Mouse (Mus musculus) left cerebral cortex, postnatal 14 days (tissue): ENCODE results near the gene Ccdc78. TPM values are rescaled to one million over a fixed set of nuclear protein-coding genes. Genes with fewer than 3 reads are reported as not detected.
"Not testable (repeated sequence)": the region's sequence is repeated elsewhere in the genome, so short reads cannot be mapped to it uniquely, and the experiment has no call there.

Source experiments
- DNase-seq, 2 experiments: peaks; one replicate each; pipeline ENCODE4 v3.0.0; 2021 to 2022; ENCODE audit warnings: low spot score in 2 of 2, mixed read lengths in 1 of 2
- intact Hi-C: fragments of 180-260 bp; cut with DNase I; formaldehyde crosslinking; loops from one replicate; pipeline ENCODE4 v1.15.1; 2025
- total RNA-seq, 2 experiments: library from RNA; stranded (reverse); gene quantifications; 2 replicates each; pipeline ENCODE4 v1.2.3; 2021

The Ccdc78 gene
- total RNA-seq, 2 experiments from 2014 or later, result not detected

DNA sequence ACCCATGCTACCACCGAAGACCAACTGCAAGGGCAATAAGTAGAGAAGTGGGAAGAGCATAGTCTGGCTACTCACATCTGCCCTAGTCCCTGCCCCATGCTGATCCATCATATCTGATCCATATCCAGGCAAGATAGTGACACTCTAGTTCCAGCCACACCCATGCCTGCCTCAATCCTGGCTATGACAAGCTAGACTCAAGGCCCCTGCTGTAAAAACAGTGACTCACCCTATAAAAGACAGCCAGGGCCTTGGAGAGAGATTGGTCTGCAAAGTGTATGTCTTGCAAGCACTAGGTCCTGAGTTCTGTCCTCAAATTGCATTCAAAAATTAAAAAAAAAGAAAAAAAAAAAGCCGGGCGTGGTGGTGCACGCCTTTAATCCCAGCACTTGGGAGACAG is 20.1 kb downstream of the Ccdc78 start:
- DNase-seq, result no peak
- intact Hi-C loops, result no loop called here

- DNase-seq, intact Hi-C loops: not testable (repeated sequence)
Measured at GRCm38 (mm10) chr17:25807452-25807851, 21.1 kb downstream of the Ccdc78 start.

- DNase-seq, result no peak
- intact Hi-C loops, result no loop called here
Measured at GRCm38 (mm10) chr17:25808028-25808427, 21.6 kb downstream of the Ccdc78 start.

DNA sequence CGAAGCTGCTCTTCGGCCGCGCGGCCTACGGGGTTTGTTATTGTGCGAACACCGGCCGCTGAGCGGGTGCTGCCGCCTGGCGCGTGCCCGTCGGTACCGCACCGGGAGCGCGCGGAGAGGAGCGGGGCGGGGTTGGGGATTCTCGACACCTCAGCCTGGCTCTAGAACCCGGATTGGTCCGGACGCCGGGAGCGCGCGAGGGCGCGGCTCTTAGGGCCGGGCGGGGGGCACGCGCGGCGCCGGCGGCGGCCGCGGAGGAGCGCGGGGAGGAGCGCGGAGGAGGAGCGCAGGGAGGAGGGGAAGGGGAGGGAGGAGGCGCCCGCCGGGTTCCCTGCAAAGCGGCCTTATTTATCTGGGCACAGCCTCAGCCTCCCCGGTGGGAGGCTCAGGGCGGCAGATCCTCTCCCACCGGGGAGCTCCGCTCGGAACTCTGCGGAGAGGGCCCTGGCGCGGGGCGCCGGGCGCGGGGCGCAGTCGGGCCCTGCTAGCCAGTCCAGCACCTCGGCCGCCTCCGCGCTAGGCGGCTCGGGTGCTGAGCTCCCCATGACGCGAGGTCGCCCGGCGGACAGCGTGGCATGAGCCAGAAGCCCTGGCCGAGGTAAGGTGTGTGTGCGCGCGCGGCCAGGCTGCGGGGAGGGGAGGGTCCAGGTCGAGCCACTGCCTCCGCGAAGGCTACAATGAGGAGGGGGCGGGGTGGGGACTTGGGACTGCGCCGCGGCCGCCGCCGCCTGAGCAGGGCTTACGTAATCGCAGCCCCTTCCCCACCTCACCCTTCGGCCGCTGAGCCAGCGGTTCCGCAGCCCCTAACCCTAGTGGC is 22.6 kb downstream of the Ccdc78 start, which contains the start of gene Fbxl16:
TSS of gene Fbxl16 (plus strand) at position 297 of the 817 bp plus-strand sequence.
- intact Hi-C loops, result no loop called here
- DNase-seq, result peak; percentile 90 to 94

DNA sequence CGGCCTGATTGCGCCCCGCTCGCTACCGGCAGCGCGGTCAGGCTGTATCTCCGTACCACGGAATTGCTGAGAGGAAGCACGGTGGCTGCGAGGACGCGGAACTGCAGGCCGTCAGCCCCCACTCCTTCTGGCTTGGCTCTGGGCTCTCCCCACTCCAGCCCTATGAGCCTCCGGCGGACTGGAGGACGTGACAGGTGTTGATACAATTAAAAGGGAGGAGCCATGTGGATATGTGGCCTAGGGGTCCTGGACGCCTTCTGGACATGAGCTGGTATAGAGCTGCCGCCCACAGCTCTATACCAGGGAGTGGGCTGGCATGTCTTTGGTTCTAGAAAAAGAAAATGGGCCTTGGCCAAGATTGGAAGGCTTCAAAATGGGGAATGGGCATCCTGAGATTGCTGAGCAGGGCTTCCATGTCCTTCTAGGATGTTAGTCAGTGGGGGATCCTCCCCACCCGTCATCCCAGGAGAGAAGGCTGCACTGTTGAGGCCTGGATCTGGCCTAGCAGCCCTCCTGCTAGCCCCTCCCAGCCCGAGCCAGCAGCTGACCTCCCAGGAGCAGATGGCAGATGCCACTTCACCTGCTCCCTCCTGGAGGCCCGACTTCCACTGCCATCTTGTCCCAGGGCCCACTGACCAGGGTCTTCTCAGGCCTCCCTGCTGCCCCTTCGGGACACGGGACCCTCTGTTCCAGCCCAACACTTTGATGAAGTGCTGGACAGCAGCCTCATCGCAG is 23.4 kb downstream of the Ccdc78 start:
- DNase-seq, result peak in 1 of 2 experiments; percentile 57
- intact Hi-C loops, result no loop called here

DNA sequence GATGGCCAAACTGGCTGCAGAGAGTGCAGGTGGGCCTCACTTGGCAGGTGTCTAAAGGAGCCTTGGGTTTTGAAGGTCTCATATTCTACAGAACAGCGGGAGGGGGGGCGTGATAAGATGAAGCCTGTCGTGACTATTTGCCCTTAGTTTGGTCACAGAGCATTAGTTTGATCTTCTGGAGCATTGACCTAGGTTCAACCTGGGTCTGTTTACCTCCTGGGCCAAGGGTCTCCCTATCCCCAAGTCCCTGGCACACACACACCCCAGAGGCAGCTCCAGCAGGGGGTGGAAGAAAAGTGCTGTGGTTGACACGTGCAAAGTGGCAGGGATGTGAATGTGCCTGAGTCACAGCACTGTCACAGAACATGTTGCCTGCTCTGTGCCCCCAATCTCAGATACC is 24.5 kb downstream of the Ccdc78 start:
- intact Hi-C loops, result no loop called here
- no peak for DNase-seq

- peak; percentile 83 to 89 for DNase-seq
- intact Hi-C loops, result no loop called here
Measured at GRCm38 (mm10) chr17:25813471-25813870, 27.1 kb downstream of the Ccdc78 start.

DNA sequence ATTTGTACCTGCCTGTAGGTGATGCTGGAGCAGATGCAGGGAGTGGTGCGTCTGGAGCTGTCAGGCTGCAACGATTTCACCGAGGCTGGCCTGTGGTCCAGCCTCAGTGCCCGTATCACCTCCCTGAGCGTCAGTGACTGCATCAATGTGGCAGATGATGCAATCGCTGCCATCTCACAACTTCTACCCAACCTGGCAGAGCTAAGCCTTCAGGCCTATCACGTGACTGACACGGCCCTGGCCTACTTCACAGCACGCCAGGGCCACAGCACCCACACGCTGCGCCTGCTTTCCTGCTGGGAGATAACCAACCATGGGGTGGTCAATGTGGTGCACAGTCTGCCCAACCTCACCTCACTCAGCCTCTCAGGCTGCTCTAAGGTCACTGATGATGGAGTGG is 31.3 kb downstream of the Ccdc78 start:
- no peak for DNase-seq
- intact Hi-C loops, result no loop called here

DNA sequence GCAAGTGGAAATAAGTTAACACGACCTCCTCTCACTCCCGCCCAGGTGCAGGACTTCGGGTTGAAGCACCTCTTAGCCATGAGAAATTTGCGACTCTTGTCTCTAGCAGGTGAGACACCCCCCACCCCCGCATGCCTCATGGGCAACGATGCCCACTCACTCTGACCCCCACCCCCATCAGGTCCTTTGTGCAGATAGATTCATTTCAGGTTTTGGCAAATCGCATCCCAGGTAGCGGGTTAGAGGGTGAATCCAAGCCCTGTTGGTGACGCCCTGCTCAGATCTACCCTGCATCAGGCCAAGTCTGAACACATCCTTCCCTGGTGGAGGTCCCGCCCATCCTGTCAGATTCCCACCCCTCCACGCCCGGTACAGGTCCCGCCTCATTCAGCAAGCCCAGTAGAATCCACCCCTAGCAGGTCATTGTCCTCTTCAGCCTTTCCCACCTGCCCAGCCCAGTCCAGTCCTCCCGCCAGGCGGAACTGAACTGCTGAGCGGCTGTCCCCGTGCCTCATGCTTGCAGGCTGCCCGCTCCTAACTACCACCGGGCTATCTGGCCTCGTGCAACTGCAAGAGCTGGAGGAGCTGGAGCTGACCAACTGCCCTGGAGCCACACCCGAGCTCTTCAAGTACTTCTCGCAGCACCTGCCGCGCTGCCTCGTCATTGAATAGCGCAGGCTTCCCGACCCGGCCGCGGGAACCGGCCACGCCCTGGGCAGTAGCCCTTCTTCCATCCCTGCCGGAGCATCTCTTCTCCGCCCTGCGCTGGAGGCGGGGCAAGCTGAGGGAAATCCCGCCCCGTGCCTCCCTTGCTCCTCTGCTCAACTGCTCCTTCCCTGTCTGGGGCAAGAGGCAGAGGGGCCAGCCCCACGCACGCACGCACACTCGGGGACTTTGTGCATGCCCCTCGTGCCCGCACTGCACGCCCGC is 32.7 kb downstream of the Ccdc78 start:
- intact Hi-C loops, result no loop called here
- no peak for DNase-seq

- intact Hi-C loops, result no loop called here
- DNase-seq, result peak; percentile 83 to 89
Measured at GRCm38 (mm10) chr17:25823452-25823851, 37.1 kb downstream of the Ccdc78 start, which contains the start of gene Wdr24. TSS of gene Wdr24 (plus strand) at chr17:25823627.

GRCm38 (mm10) chr17:25824362-25825142 is 38.2 kb downstream of the Ccdc78 start:
- DNase-seq, result no peak
- intact Hi-C loops, result no loop called here

DNA sequence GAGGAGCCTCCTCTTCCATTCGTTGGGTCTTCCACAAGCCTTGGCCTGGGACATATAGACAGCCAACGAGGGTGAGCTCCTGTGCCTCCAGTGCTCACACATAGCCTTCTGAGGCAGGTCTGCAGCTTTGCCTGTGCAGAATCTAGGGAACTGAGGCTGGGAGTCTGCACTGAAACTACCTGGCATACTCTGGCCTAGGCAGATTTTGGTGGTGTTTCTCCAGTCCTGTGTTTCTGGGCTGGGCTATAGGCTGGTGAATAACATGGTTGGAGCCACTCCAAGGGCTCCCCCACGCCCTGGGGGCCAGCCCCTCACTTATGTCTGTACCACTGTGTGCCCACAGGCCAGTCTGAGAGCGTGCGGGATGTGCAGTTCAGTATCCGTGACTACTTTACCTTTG is 38.9 kb downstream of the Ccdc78 start:
- no peak for DNase-seq
- intact Hi-C loops, result no loop called here

DNA sequence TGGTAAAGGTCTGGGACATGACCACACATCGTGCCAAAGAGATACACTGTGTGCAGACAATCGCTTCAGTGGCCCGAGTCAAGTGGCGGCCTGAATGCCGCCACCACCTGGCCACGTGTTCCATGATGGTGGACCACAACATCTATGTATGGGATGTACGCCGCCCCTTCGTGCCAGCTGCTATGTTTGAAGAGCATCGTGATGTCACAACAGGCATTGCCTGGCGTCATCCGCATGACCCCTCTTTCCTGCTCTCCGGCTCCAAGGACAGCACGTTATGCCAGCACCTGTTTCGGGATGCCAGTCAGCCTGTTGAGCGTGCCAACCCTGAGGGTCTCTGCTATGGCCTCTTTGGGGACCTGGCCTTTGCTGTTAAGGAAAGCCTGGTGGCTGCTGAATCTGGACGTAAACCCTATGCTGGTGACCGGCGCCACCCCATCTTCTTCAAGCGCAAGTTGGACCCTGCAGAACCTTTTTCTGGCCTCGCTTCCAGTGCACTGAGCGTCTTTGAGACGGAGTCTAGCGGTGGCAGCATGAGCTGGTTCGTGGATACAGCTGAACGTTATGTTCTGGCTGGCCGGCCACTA is 39.7 kb downstream of the Ccdc78 start:
- no peak for DNase-seq
- intact Hi-C loops, result no loop called here

- intact Hi-C loops, result no loop called here
- DNase-seq, result no peak
Measured at GRCm38 (mm10) chr17:25827011-25827410, 40.6 kb downstream of the Ccdc78 start.

DNA sequence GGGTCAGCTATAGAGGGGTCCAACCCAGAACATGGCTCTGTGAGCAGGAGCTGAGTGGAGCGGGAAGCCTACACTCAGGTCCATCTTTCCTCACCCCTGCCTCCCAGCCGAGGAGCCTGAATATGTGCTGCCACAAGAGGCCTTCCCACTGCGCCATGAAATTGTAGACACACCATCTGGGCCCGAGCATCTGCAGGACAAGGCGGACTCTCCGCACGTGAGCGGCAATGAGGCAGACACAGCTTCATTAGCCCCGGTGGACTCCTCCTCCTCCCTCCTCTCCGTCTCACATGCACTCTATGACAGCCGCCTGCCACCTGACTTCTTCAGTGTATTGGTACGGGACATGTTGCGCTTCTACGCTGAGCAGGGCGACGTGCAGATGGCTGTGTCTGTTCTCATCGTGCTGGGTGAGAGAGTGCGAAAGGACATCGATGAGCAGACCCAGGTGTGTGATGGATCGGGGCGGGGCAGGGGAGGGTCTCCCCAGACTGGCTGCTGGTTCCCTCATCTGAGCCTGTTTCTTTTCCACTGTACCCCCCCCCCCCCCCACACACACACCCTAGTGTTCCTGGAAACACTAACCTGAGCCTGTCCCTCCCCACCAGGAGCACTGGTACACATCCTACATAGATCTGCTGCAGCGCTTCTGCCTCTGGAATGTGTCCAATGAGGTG is 41.3 kb downstream of the Ccdc78 start:
- no peak for DNase-seq
- intact Hi-C loops, result no loop called here

GRCm38 (mm10) chr17:25828223-25828594 is 41.8 kb downstream of the Ccdc78 start:
- intact Hi-C loops, result no loop called here
- no peak for DNase-seq

DNA sequence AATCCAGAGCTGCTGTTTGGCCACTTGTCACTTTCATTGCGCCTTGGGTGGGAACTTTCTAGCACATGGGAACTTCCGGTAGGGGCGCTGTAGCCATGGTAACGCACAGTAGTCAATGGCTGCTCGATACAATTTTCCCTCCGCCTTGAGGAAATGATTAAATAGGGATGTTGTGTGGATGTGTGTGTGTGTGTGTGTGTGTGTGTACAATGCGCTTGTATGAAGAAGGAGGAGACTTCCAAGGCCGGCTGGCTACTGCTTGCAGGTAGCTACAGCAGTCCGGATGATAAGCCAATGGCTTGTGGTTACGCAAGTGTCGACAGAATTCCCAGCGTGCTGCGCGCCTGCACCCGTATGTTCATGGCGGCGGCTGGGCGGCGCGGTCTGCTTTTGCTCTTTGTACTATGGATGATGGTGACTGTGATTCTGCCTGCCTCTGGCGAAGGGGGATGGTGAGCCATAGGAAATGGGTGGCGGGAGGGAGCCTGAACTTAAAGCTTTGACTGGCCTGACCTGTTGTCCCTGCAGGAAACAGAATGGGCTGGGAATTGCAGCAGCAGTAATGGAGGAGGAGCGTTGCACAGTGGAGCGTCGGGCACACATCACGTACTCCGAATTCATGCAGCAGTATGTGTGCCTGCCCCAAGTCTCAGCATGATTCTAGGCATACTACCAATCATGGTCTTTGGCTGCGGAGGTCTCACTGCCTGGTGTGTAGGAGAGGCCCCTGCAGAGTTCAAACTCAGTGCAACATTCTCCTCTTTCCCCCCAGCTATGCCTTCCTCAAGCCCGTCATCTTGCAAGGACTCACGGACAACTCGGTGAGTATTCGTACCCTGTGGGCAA is 42.6 kb downstream of the Ccdc78 start, which contains the start of gene Jmjd8:
TSS of gene Jmjd8 (plus strand) at position 156 of the 846 bp plus-strand sequence.
- peak; percentile 89 to 92 for DNase-seq
- intact Hi-C loops, result no loop called here
